Mouse (Mus musculus) intestine, embryonic 14.5 days (tissue): ENCODE data around the gene Suox. TPM values are rescaled to one million over a fixed set of nuclear protein-coding genes. Genes with fewer than 3 reads are reported as not detected.

ENCODE experiments used
- ATAC-seq: fragments of 200-750 bp; cut with Nextera tagmentation; replicated peaks from 2 replicates; pipeline ENCODE4 v1.8.0; 2017; ENCODE audit warnings: low read depth, moderate number of reproducible peaks, moderate TSS enrichment, moderate library complexity; ENCODE audit not compliant: low FRiP score, low TSS enrichment
- DNase-seq: peaks from one replicate; pipeline ENCODE4 v3.0.0-alpha.2; 2018; ENCODE audit warnings: low spot score
- H3K27ac ChIP-seq: fragments of 300-500 bp; sonication (generic); 2 replicates; pipeline ENCODE4 v1.5.1; 2014; ENCODE audit warnings: low read depth, mild to moderate bottlenecking, control low read depth
- H3K27me3 ChIP-seq: fragments of 300-500 bp; sonication (generic); replicated peaks from 2 replicates; pipeline ENCODE4 v1.6.1; 2014; ENCODE audit warnings: low read length, control low read depth; ENCODE audit not compliant: control insufficient read depth, insufficient read depth
- H3K36me3 ChIP-seq: fragments of 300-500 bp; sonication (generic); 2 replicates; pipeline ENCODE4 v1.6.1; 2014; ENCODE audit warnings: low read length, control low read depth; ENCODE audit not compliant: control insufficient read depth, insufficient read depth
- H3K4me1 ChIP-seq: fragments of 300-500 bp; sonication (generic); replicated peaks from 2 replicates; pipeline ENCODE4 v1.6.1; 2014; ENCODE audit warnings: low read length, control low read depth, mixed read lengths; ENCODE audit not compliant: control insufficient read depth, insufficient read depth
- H3K4me2 ChIP-seq: fragments of 300-500 bp; sonication (generic); 2 replicates; pipeline ENCODE4 v1.6.1; 2014; ENCODE audit warnings: low read length
- H3K4me3 ChIP-seq: fragments of 300-500 bp; sonication (generic); 2 replicates; pipeline ENCODE4 v1.5.1; 2014; ENCODE audit warnings: low read depth, low read length, control low read depth, mixed read lengths
- H3K9ac ChIP-seq: fragments of 300-500 bp; sonication (generic); 2 replicates; pipeline ENCODE4 v1.6.1; 2014; ENCODE audit warnings: mild to moderate bottlenecking, low read length
- H3K9me3 ChIP-seq: fragments of 300-500 bp; sonication (generic); 2 replicates; pipeline ENCODE4 v1.6.1; 2016; ENCODE audit warnings: low read length, control low read depth; ENCODE audit not compliant: control insufficient read depth
- WGBS: fragments of 180-500 bp; shearing (Covaris S2); extraction: QIAGEN DNeasy Blood & Tissue Kit; methylation state at CpG from one replicate; pipeline ENCODE4 v1.1.7; 2014; 5-methylcytosine and 5-hydroxymethylcytosine counted together
- polyA plus RNA-seq: library from polyadenylated mRNA; unstranded; fragments of >200 nt; fragmentation: Nextera tagmentation; extraction: Ambion mirVana; gene quantifications from 2 replicates; pipeline ENCODE4 v1.2.1, GENCODE M21; 2014

Suox gene
- polyA plus RNA-seq, 1 experiment from 2014 or later, result 9.8 TPM

- no peak overlapping the region for H3K4me2 ChIP-seq
- H3K27me3 ChIP-seq, result no peaks in the 10 kb centered on the region
- no peaks in the 10 kb centered on the region for H3K36me3 ChIP-seq
- no peaks in the 10 kb centered on the region for H3K9me3 ChIP-seq
- no peak overlapping the region for H3K4me3 ChIP-seq
- WGBS, result 74% methylated on average over 1 of the region's 1 CpGs
- DNase-seq (no peak), ATAC-seq (no peak)
- H3K9ac ChIP-seq, result no peak overlapping the region
- H3K27ac ChIP-seq, result no peak overlapping the region
- no peaks in the 10 kb centered on the region for H3K4me1 ChIP-seq
Observed at GRCm38 (mm10) chr10:128656731-128657130, 17.1 kb downstream of the Suox start.

GRCm38 (mm10) chr10:128655254-128655653 lies 18.6 kb downstream of the Suox start:
- no peak for DNase-seq
- 59% methylated on average over 3 of the region's 3 CpGs for WGBS
- no peak for ATAC-seq
- Histone ChIP-seq H3K4me3 (no peak overlapping the region), H3K36me3 (no peaks in the 10 kb centered on the region), H3K27ac (no peak overlapping the region), H3K4me1 (no peaks in the 10 kb centered on the region), H3K9ac (no peak overlapping the region), H3K9me3 (no peaks in the 10 kb centered on the region), H3K27me3 (no peaks in the 10 kb centered on the region), H3K4me2 (no peak overlapping the region)

GRCm38 (mm10) chr10:128653866-128654265 lies 20.0 kb downstream of the Suox start:
- Histone ChIP-seq H3K9me3 (no peaks in the 10 kb centered on the region), H3K4me3 (no peak overlapping the region), H3K36me3 (no peaks in the 10 kb centered on the region), H3K9ac (no peak overlapping the region), H3K27ac (no peak overlapping the region), H3K27me3 (no peaks in the 10 kb centered on the region), H3K4me1 (no peaks in the 10 kb centered on the region), H3K4me2 (no peak overlapping the region)
- DNase-seq (no peak), ATAC-seq (no peak)
- 76% methylated on average over 4 of the region's 4 CpGs for WGBS

GRCm38 (mm10) chr10:128646139-128647089 lies 27.5 kb downstream of the Suox start:
- no peaks in the 10 kb centered on the region; the same call in 1 of the 2 replicates for H3K27me3 ChIP-seq
- H3K4me2 ChIP-seq, result peak overlapping the region; percentile 69
- peaks cover 15% of the 10 kb centered on the region for H3K4me1 ChIP-seq
- H3K9me3 ChIP-seq, result no peaks in the 10 kb centered on the region
- H3K4me3 ChIP-seq, result peak overlapping the region; percentile 27
- peak overlapping the region; percentile 18; the same call in 1 of the 2 replicates for H3K9ac ChIP-seq
- ATAC-seq (peak; percentile 63), DNase-seq (peak; percentile 65)
- peak overlapping the region; percentile 27; the same call in 1 of the 2 replicates for H3K27ac ChIP-seq
- no peaks in the 10 kb centered on the region for H3K36me3 ChIP-seq
- WGBS, result 12% methylated on average over 10 of the region's 13 CpGs

GRCm38 (mm10) chr10:128645111-128646011 lies 28.5 kb downstream of the Suox start, which contains the start of gene Ikzf4:
Gene Ikzf4, minus strand, starts transcription at chr10:128645991.
- 7% methylated on average over 36 of the region's 36 CpGs for WGBS
- Histone ChIP-seq H3K4me2 (peak within 1 kb of the TSS; percentile 69), H3K36me3 (no peaks in the 10 kb centered on the region), H3K9ac (peak within 1 kb of the TSS; percentile 45), H3K4me3 (peak within 1 kb of the TSS; percentile 48), H3K27me3 (no peaks in the 10 kb centered on the region; the same call in 1 of the 2 replicates), H3K9me3 (no peaks in the 10 kb centered on the region), H3K27ac (peak within 1 kb of the TSS; percentile 33; the same call in 1 of the 2 replicates), H3K4me1 (peaks cover 15% of the 10 kb centered on the region)
- peak; percentile 75 for DNase-seq
- ATAC-seq, result peak; percentile 74

GRCm38 (mm10) chr10:128642749-128643148 lies 31.1 kb downstream of the Suox start:
- 88% methylated on average over 6 of the region's 6 CpGs for WGBS
- H3K4me3 ChIP-seq, result no peak overlapping the region
- no peak for ATAC-seq
- H3K27me3 ChIP-seq, result no peaks in the 10 kb centered on the region; the same call in 1 of the 2 replicates
- H3K4me1 ChIP-seq, result peaks cover 15% of the 10 kb centered on the region
- DNase-seq, result no peak
- H3K9me3 ChIP-seq, result no peaks in the 10 kb centered on the region
- H3K27ac ChIP-seq, result no peak overlapping the region
- H3K36me3 ChIP-seq, result peaks cover 7% of the 10 kb centered on the region; the same call in 1 of the 2 replicates
- no peak overlapping the region for H3K4me2 ChIP-seq
- no peak overlapping the region for H3K9ac ChIP-seq

GRCm38 (mm10) chr10:128641871-128642270 lies 32.0 kb downstream of the Suox start:
- DNase-seq (no peak), ATAC-seq (no peak)
- H3K27me3 ChIP-seq, result no peaks in the 10 kb centered on the region; the same call in 1 of the 2 replicates
- no peak overlapping the region for H3K4me3 ChIP-seq
- H3K9ac ChIP-seq, result no peak overlapping the region
- H3K27ac ChIP-seq, result no peak overlapping the region
- H3K36me3 ChIP-seq, result peaks cover 7% of the 10 kb centered on the region; the same call in 1 of the 2 replicates
- no peak overlapping the region for H3K4me2 ChIP-seq
- 75% methylated on average over 7 of the region's 7 CpGs for WGBS
- H3K4me1 ChIP-seq, result peaks cover 12% of the 10 kb centered on the region
- H3K9me3 ChIP-seq, result no peaks in the 10 kb centered on the region

GRCm38 (mm10) chr10:128640891-128641290 lies 33.0 kb downstream of the Suox start:
- H3K4me2 ChIP-seq, result no peak overlapping the region
- no peak overlapping the region for H3K4me3 ChIP-seq
- ATAC-seq, result no peak
- H3K27me3 ChIP-seq, result no peaks in the 10 kb centered on the region; the same call in 1 of the 2 replicates
- H3K9ac ChIP-seq, result no peak overlapping the region
- peaks cover 7% of the 10 kb centered on the region; the same call in 1 of the 2 replicates for H3K36me3 ChIP-seq
- 91% methylated on average over 15 of the region's 15 CpGs for WGBS
- DNase-seq, result no peak
- H3K4me1 ChIP-seq, result peaks cover 5% of the 10 kb centered on the region; the same call in 1 of the 2 replicates
- no peaks in the 10 kb centered on the region for H3K9me3 ChIP-seq
- H3K27ac ChIP-seq, result no peak overlapping the region
